Mouse (Mus musculus) intestine, postnatal 0 days (tissue): ENCODE data around the gene Rpp25. TPM values are rescaled to one million over a fixed set of nuclear protein-coding genes. Genes with fewer than 3 reads are reported as not detected.

Experiments
- ATAC-seq: fragments of 200-750 bp; cut with Nextera tagmentation; 2 replicates; pipeline ENCODE4 v1.8.0; 2017; ENCODE audit warnings: mild to moderate bottlenecking, moderate TSS enrichment, moderate library complexity
- H3K27ac ChIP-seq: fragments of 300-500 bp; sonication (generic); 2 replicates; pipeline ENCODE4 v1.5.1; 2014; ENCODE audit warnings: mild to moderate bottlenecking, low read depth, low read length, moderate library complexity
- H3K27me3 ChIP-seq: fragments of 300-500 bp; sonication (generic); replicated peaks from 2 replicates; pipeline ENCODE4 v1.6.1; 2014; ENCODE audit warnings: low read length, mixed read lengths; ENCODE audit not compliant: control insufficient read depth, insufficient read depth
- H3K36me3 ChIP-seq: fragments of 300-500 bp; sonication (generic); 2 replicates; pipeline ENCODE4 v1.6.1; 2014; ENCODE audit warnings: mild to moderate bottlenecking, moderate library complexity; ENCODE audit not compliant: control insufficient read depth, insufficient read depth
- H3K4me1 ChIP-seq: fragments of 300-500 bp; sonication (generic); replicated peaks from 2 replicates; pipeline ENCODE4 v1.6.1; 2014; ENCODE audit warnings: antibody characterized with exemption, low read length, mixed read lengths; ENCODE audit not compliant: control insufficient read depth, insufficient read depth
- H3K4me2 ChIP-seq: fragments of 300-500 bp; sonication (generic); replicated peaks from 2 replicates; pipeline ENCODE4 v1.6.1; 2014; ENCODE audit warnings: low read depth, mild to moderate bottlenecking, moderate library complexity
- H3K4me3 ChIP-seq: fragments of 300-500 bp; sonication (generic); 2 replicates; pipeline ENCODE4 v1.5.1; 2014; ENCODE audit warnings: low read depth, low read length
- H3K9ac ChIP-seq: fragments of 300-500 bp; sonication (generic); 2 replicates; pipeline ENCODE4 v1.6.1; 2014; ENCODE audit warnings: mild to moderate bottlenecking, low read depth, low read length
- H3K9me3 ChIP-seq: fragments of 300-500 bp; sonication (generic); 2 replicates; pipeline ENCODE4 v1.6.1; 2016; ENCODE audit warnings: mixed run types; ENCODE audit not compliant: control insufficient read depth
- CTCF ChIP-seq: sonication (generic); IDR thresholded peaks from 2 replicates; pipeline ENCODE4 v1.5.1; 2016; ENCODE audit warnings: low read depth, mild to moderate bottlenecking, control low read depth, antibody characterized with exemption, moderate library complexity
- WGBS: fragments of 180-500 bp; shearing (Covaris S2); extraction: QIAGEN DNeasy Blood & Tissue Kit; methylation state at CpG from one replicate; pipeline ENCODE4 v1.1.7; 2014; 5-methylcytosine and 5-hydroxymethylcytosine counted together
- polyA plus RNA-seq: library from polyadenylated mRNA; unstranded; fragments of >200 nt; fragmentation: Nextera tagmentation; extraction: Ambion mirVana; gene quantifications from 2 replicates; pipeline ENCODE4 v1.2.1, GENCODE M21; 2015

Gene Rpp25
- polyA plus RNA-seq, 1 experiment from 2014 or later: 3.2 TPM

DNA sequence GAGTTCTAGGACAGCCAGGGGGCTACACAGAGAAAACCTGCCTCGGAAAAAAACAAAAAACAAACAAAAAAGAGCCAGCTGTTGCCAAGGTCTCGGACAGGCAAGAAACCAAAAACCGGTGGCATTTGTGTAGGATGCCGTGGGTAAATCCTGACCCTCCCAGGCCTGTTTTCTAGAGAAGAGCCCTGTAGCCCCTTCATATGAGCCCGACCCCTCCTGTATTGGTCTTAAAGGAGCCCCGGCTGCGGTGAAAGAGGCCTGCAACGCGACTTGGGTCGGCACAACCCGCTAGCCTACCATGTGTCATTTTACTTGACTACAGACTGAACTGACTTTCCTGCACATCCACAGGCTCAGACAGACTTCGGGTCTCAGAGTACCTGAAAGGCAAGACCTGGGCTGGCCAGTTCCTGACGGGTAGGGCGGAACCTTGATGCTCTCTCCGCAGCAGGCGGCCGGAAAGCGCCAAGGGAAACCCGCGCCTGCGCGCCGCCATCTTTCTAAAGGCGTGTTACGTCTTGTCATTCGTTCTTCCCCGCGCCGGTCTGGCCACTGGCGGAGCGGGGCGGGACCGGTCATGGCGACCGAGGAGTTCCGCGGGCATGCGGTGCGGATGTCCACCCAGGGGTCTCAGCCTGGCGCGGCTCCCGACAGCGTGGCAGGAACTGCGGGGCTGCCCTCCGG, 33.4 kb downstream of the Rpp25 start, which contains the start of gene Fam219b:
Fam219b (plus strand) TSS at position 485 of the 684 bp plus-strand sequence.
- H3K9me3 ChIP-seq: no peaks in the 10 kb centered on the region
- 0 out of 2 replicates have a peak, but pooled peaks cover 4% of the 10 kb centered on the region for H3K4me1 ChIP-seq
- 1% methylated on average over 45 of the region's 45 CpGs for WGBS
- peak; percentile 87 for ATAC-seq
- H3K27me3 ChIP-seq: no peaks in the 10 kb centered on the region
- peak within 1 kb of the TSS; percentile 85 for H3K4me3 ChIP-seq
- peak within 1 kb of the TSS; percentile 81 for H3K9ac ChIP-seq
- H3K4me2 ChIP-seq: peak within 1 kb of the TSS; percentile 95
- peak within 1 kb of the TSS; percentile 73 for H3K27ac ChIP-seq
- TF ChIP-seq CTCF: 0 out of 2 replicates have a peak, but pooled peaks have one; percentile 21
- H3K36me3 ChIP-seq: peaks cover 26% of the 10 kb centered on the region

DNA sequence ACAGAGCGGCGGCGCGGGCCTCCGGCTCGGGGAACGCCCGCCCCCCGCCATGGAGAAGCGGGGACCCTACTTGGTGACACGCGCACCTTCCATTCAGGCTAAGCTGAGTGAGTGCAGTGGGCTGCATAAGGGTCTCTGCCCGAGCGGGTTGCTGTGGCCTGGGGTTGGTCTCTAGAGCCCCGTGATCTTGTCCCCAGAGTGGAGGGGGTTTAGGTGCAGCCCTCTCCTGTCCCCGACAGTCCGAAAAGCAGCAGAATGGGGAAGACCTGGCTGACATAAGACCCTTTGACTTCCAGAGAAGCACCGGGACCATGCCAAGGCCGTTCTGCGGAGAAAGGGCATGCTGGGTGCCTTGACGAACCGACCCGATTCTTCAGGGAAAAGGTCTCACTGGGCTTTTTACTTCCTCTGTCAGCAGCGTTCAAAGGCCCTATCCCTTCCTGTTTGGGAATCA, 33.9 kb downstream of the Rpp25 start:
- WGBS: under 1% methylated on average over 24 of the region's 24 CpGs
- no peaks in the 10 kb centered on the region for H3K27me3 ChIP-seq

DNA sequence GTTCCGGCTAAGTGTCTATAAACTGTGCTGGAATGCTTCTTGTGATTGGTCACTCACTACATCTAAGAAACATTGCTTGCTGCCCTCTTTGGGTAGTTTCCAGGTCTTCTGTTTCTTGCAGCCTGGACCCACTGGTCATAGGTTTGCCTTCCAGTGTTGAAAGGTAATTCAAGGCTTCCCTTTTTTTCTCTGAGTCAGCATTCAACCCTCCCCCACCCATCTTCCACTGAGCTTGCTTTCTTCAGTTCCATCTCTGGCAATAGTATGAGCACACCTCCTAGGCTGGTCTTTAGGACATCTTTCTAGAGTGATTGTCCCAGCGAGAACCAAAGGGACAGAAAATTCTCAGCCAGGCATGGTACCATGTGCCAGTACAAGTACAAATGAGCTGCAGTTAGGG, 35.7 kb downstream of the Rpp25 start:
- no peak for TF ChIP-seq CTCF
- Histone ChIP-seq H3K9me3 (no peaks in the 10 kb centered on the region), H3K27me3 (no peaks in the 10 kb centered on the region), H3K4me3 (no peak overlapping the region), H3K4me1 (0 out of 2 replicates have a peak, but pooled peaks cover 4% of the 10 kb centered on the region), H3K36me3 (peaks cover 31% of the 10 kb centered on the region), H3K9ac (no peak overlapping the region), H3K4me2 (no peak overlapping the region), H3K27ac (no peak overlapping the region)
- no peak for ATAC-seq
- 89% methylated on average over 2 of the region's 2 CpGs for WGBS

More for the DNA sequence above, 33.9 kb downstream of the Rpp25 start:
- Histone ChIP-seq H3K9me3 (no peaks in the 10 kb centered on the region), H3K27ac (peak overlapping the region; percentile 73), H3K36me3 (peaks cover 27% of the 10 kb centered on the region), H3K4me3 (peak overlapping the region; percentile 85), H3K9ac (peak overlapping the region; percentile 81), H3K4me1 (0 out of 2 replicates have a peak, but pooled peaks cover 4% of the 10 kb centered on the region), H3K4me2 (peak overlapping the region; percentile 95)
- ATAC-seq: peak; percentile 44
- TF ChIP-seq CTCF: no peak

DNA sequence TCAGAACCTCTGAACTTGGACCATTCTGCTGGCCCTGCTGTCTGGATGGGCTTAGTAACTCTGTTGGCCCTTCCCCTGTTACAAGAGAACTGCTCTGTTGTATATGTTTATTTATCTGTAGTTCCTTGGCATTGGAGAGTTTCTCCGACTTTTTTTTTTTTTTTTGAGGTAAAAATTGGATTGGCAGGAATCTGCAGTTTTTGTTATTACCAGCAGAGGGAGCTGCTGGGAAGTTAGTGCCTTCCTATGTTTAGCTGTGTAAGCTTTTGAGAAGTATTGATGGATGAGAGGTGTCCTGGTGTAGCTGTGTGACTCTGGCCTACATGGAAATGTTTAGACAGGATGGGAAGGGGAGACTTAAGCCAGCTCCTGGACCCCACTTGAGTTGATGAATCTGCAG, 37.5 kb downstream of the Rpp25 start:
- Histone ChIP-seq H3K4me1 (0 out of 2 replicates have a peak, but pooled peaks cover 4% of the 10 kb centered on the region), H3K9me3 (no peaks in the 10 kb centered on the region), H3K27ac (no peak overlapping the region), H3K4me2 (no peak overlapping the region), H3K36me3 (peaks cover 48% of the 10 kb centered on the region), H3K9ac (no peak overlapping the region), H3K4me3 (no peak overlapping the region), H3K27me3 (no peaks in the 10 kb centered on the region)
- WGBS: 0% methylated on average over 1 of the region's 1 CpGs
- no peak for ATAC-seq
- peak; percentile 84 for TF ChIP-seq CTCF

DNA sequence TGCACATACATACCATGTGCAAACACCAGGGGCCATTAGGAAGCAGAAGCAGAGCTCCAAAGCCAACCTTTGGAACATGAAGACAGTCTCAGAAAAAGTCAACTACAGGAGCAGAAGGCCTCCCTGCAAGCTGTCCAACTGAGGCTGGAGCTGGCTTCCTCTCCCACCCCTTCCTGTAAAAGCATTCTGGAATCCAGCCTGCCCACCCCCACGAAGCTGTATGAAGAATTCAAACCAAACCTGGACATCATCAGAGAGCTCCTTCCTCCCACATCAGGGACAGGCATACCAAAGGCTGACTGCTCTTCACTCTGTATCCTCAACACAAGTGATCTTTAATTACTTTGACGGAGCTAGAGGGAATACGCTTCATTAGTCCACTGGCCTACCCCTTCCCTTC, 40.1 kb downstream of the Rpp25 start:
- no peak for TF ChIP-seq CTCF
- ATAC-seq: no peak
- no peaks in the 10 kb centered on the region for H3K9me3 ChIP-seq
- no peak overlapping the region for H3K4me3 ChIP-seq
- H3K4me2 ChIP-seq: no peak overlapping the region
- no peaks in the 10 kb centered on the region for H3K4me1 ChIP-seq
- H3K9ac ChIP-seq: no peak overlapping the region
- no peak overlapping the region for H3K27ac ChIP-seq
- H3K36me3 ChIP-seq: peaks cover 66% of the 10 kb centered on the region
- no peaks in the 10 kb centered on the region for H3K27me3 ChIP-seq
- 71% methylated on average over 3 of the region's 3 CpGs for WGBS

DNA sequence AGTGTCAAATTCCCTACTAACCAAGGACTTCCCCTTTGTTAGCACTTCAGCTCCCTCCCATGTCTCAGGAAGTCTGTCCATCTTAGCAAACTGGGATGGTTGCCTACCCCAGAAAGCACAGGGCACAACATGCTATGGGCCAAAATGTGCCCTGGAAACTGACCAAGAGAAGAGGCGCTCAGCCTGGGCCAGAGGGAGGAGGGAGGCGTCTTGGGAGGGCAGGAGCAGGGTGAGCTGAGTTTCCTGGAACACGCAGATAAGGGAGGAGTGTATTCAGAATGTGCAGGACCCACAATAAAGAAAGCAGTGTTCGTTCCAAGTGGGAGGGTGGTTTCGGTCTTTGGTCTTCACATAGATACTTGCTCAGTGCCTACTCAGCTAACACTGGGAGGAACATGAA, 43.5 kb downstream of the Rpp25 start:
- H3K36me3 ChIP-seq: peaks cover 64% of the 10 kb centered on the region
- H3K27ac ChIP-seq: no peak overlapping the region
- H3K9ac ChIP-seq: no peak overlapping the region
- WGBS: 51% methylated on average over 5 of the region's 5 CpGs
- TF ChIP-seq CTCF: no peak
- peaks cover 2% of the 10 kb centered on the region; the same call in 1 of the 2 replicates for H3K4me1 ChIP-seq
- no peaks in the 10 kb centered on the region for H3K27me3 ChIP-seq
- ATAC-seq: no peak
- H3K4me2 ChIP-seq: no peak overlapping the region
- no peak overlapping the region for H3K4me3 ChIP-seq
- H3K9me3 ChIP-seq: no peaks in the 10 kb centered on the region
